Mouse (Mus musculus) stomach, postnatal 0 days (tissue): ENCODE measurements around the gene Podxl2. TPM values are rescaled to one million over a fixed set of nuclear protein-coding genes. Genes with fewer than 3 reads are reported as not detected.

Experiments
- ATAC-seq: fragments of 200-750 bp; cut with Nextera tagmentation; 2 replicates; pipeline ENCODE4 v1.8.0; 2017; ENCODE audit not compliant: low FRiP score, low TSS enrichment
- DNase-seq: peaks from one replicate; pipeline ENCODE4 v3.0.0-alpha.2; 2016; ENCODE audit warnings: low spot score
- H3K27ac ChIP-seq: fragments of 300-500 bp; sonication (generic); replicated peaks from 2 replicates; pipeline ENCODE4 v1.5.1; 2014; ENCODE audit warnings: mild to moderate bottlenecking, control low read depth
- H3K27me3 ChIP-seq: fragments of 300-500 bp; sonication (generic); 2 replicates; pipeline ENCODE4 v1.6.1; 2014; ENCODE audit warnings: low read length; ENCODE audit not compliant: control insufficient read depth, insufficient read depth
- H3K36me3 ChIP-seq: fragments of 300-500 bp; sonication (generic); 2 replicates; pipeline ENCODE4 v1.6.1; 2014; ENCODE audit warnings: low read length, mixed read lengths; ENCODE audit not compliant: control insufficient read depth, insufficient read depth
- H3K4me1 ChIP-seq: fragments of 300-500 bp; sonication (generic); replicated peaks from 2 replicates; pipeline ENCODE4 v1.6.1; 2014; ENCODE audit warnings: antibody characterized with exemption; ENCODE audit not compliant: control insufficient read depth, insufficient read depth
- H3K4me2 ChIP-seq: fragments of 300-500 bp; sonication (generic); replicated peaks from 2 replicates; pipeline ENCODE4 v1.6.1; 2014; ENCODE audit warnings: low read depth, mild to moderate bottlenecking, control low read depth, moderate library complexity
- H3K4me3 ChIP-seq: fragments of 300-500 bp; sonication (generic); 2 replicates; pipeline ENCODE4 v1.5.1; 2014; ENCODE audit warnings: low read depth, low read length, control low read depth
- H3K9ac ChIP-seq: fragments of 300-500 bp; sonication (generic); 2 replicates; pipeline ENCODE4 v1.6.1; 2014; ENCODE audit warnings: mild to moderate bottlenecking, low read length, control low read depth, mixed read lengths
- H3K9me3 ChIP-seq: fragments of 300-500 bp; sonication (generic); 2 replicates; pipeline ENCODE4 v1.6.1; 2016; ENCODE audit warnings: low read length; ENCODE audit not compliant: control insufficient read depth
- CTCF ChIP-seq: IDR thresholded peaks from 2 replicates; pipeline ENCODE4 v1.5.1; 2016; ENCODE audit warnings: antibody characterized with exemption, low read depth, mild to moderate bottlenecking, moderate library complexity
- EP300 ChIP-seq: optimal IDR thresholded peaks from 2 replicates; pipeline ENCODE3; 2016; ENCODE audit warnings: antibody characterized with exemption
- WGBS: fragments of 180-500 bp; shearing (Covaris S2); extraction: QIAGEN DNeasy Blood & Tissue Kit; methylation state at CpG from one replicate; pipeline ENCODE4 v1.1.7; 2014; 5-methylcytosine and 5-hydroxymethylcytosine counted together
- polyA plus RNA-seq: library from polyadenylated mRNA; unstranded; fragments of >200 nt; fragmentation: Nextera tagmentation; extraction: Ambion mirVana; gene quantifications from 2 replicates; pipeline ENCODE4 v1.2.1, GENCODE M21; 2015

Gene Podxl2
- polyA plus RNA-seq, 1 experiment from 2014 or later, result 31.4 TPM

DNA sequence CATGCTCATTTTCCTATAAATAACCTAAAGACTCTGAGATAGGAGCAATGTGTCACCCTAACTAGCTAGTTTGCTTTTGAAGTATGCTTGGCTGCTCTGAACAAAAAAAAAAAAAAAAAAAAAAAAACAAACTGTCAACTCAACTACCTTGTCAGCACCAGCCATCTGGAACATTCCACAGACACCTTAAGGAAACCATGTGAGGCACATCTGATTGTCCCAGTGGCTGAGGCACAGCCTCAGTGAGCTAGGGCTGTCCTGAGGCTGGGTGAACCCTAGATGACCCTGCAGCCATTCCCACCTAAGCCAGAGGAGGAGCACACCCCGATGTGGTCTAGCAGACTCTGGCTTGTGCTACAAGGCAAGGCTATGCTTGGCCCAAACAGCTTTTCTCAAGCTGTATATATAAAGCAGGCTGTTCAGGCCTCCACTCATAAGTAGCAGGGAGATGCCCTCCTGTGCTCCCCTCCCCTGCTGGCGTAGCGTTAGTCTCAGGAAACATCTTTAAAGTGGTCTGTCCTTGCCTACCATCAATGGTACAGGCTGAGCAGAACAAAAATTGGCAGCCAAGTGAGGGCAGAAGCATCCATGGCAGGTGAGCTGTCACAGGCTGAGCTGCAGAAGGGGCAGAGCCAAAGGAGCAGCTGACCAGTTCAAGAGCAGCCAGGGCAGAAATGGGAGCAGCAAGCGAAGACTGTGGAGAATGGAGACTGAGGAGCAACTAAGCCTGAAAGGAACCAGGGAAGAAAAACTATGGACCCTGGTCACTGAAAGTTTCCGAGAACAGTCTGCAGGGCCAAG is 41.3 kb downstream of the Podxl2 start:
- H3K27ac ChIP-seq, result no peak overlapping the region
- ATAC-seq (no peak), DNase-seq (no peak)

DNA sequence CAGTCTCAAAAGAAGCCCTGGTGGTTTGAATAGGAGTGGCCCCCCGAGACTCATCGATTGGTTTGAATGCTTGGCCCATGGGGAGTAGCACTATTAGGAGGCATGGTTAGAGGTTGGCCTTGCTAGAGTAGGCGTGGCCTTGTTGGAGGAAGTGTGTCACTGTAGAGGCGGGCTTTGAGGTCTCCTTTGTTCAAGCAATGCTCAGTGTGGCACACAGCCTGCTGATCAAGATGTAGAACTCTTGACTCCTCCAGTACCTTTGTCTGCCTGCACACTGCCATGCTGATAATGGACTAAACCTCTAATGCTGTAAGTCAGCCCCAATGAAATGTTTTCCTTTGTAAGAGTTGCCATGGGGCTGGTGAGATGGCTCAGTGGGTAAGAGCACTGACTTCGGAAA is 42.2 kb downstream of the Podxl2 start:
- no peaks in the 10 kb centered on the region for H3K27me3 ChIP-seq
- H3K4me3 ChIP-seq, result no peak overlapping the region
- H3K27ac ChIP-seq, result no peak overlapping the region
- ATAC-seq, result peak; percentile 15; the same call in 1 of the 2 replicates
- no peak for DNase-seq
- H3K4me1 ChIP-seq, result no peaks in the 10 kb centered on the region
- no peak overlapping the region for H3K9ac ChIP-seq
- peaks cover 4% of the 10 kb centered on the region; the same call in 1 of the 2 replicates for H3K36me3 ChIP-seq
- no peaks in the 10 kb centered on the region for H3K9me3 ChIP-seq
- 84% methylated on average over 5 of the region's 5 CpGs for WGBS
- no peak for TF ChIP-seq CTCF
- TF ChIP-seq EP300, result no peak
- no peak overlapping the region for H3K4me2 ChIP-seq

More for the DNA sequence above, 41.3 kb downstream of the Podxl2 start:
- no peak overlapping the region for H3K9ac ChIP-seq
- no peaks in the 10 kb centered on the region for H3K4me1 ChIP-seq
- no peaks in the 10 kb centered on the region for H3K9me3 ChIP-seq
- no peak overlapping the region for H3K4me3 ChIP-seq
- H3K36me3 ChIP-seq, result peaks cover 7% of the 10 kb centered on the region; the same call in 1 of the 2 replicates
- no peak for TF ChIP-seq EP300
- no peak for TF ChIP-seq CTCF
- H3K27me3 ChIP-seq, result no peaks in the 10 kb centered on the region
- 70% methylated on average over 5 of the region's 5 CpGs for WGBS
- H3K4me2 ChIP-seq, result no peak overlapping the region

DNA sequence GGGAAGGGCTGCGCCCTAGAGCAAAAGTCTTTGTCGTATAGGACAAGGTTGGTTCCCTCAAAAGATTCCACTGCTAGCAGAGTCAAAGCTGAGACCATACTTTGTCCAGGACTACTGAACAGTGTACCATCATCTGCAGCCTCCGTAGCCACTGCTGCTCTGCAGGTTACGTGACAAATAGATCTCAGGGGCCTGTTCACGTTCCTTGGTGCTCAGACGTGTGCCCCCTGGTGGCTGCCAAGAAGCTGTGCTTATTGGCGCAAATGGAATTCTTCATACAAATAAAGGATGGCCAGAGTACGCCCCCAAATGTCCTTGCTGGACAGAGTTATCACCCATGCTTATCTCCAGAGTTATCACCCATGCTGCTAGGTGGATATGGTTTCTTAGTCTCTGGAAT is 43.4 kb downstream of the Podxl2 start:
- H3K27me3 ChIP-seq, result no peaks in the 10 kb centered on the region
- H3K4me2 ChIP-seq, result no peak overlapping the region
- WGBS, result 20% methylated on average over 8 of the region's 8 CpGs
- no peaks in the 10 kb centered on the region for H3K9me3 ChIP-seq
- H3K4me1 ChIP-seq, result no peaks in the 10 kb centered on the region; the same call in 1 of the 2 replicates
- 0 out of 2 replicates have a peak, but pooled peaks cover 4% of the 10 kb centered on the region for H3K36me3 ChIP-seq
- peak; percentile 59 for ATAC-seq
- no peak overlapping the region for H3K27ac ChIP-seq
- TF ChIP-seq EP300, result no peak
- peak; percentile 96 for TF ChIP-seq CTCF
- no peak overlapping the region for H3K9ac ChIP-seq
- DNase-seq, result peak; percentile 73
- H3K4me3 ChIP-seq, result no peak overlapping the region

DNA sequence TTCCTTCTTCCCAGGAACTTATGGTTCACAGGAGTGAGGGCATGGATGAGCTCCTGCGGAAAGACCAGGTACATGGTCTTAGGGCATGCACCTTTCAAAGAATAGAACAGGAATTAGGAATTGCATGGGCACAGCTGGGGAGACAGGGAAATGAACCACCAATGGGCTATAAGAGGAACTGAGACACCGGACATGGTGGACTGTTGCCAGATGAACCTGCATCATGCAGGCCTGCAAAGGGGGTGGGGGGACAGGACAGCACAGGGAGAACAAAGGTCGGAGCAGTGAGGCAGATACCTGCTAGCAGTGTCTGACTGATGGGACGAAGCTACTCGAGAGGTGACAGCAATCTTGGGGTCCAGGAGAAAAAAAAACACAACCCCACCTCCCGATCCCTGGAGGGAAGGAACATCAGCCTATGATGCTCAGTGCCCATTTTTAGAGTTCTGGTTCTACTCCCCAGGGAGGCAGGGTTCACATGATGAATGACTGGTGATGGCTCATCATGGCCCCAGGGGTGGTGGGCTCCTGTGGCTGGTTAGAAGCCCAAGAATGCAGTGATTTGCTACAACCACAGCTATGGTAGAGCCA is 44.6 kb downstream of the Podxl2 start:
- Histone ChIP-seq H3K4me3 (no peak overlapping the region), H3K9ac (no peak overlapping the region), H3K27me3 (no peaks in the 10 kb centered on the region), H3K36me3 (no peaks in the 10 kb centered on the region), H3K27ac (no peak overlapping the region), H3K9me3 (no peaks in the 10 kb centered on the region), H3K4me2 (no peak overlapping the region), H3K4me1 (no peaks in the 10 kb centered on the region; the same call in 1 of the 2 replicates)
- WGBS, result 85% methylated on average over 6 of the region's 6 CpGs
- DNase-seq (no peak), ATAC-seq (no peak)
- TF ChIP-seq CTCF (no peak), EP300 (no peak)

DNA sequence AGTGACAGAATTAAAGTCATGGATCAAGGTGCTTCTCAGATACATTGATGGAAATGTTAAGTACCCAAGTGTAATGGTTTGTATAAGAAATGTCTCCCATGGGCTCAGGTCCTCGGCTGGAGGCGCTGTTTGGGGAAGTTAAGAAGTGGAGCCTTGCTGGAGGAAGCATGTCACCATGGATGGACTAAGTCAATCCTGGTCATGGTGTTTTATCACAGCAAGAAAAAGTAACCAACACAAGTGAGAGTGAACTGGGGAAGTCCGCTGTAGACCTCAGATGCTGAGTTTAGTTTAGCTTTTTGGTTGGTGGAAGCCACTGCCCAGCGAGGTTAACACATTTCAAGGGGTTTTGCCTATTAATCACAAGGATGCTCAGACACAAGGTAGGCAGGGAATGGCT is 45.3 kb downstream of the Podxl2 start:
- DNase-seq (no peak), ATAC-seq (no peak)
- WGBS, result 83% methylated on average over 4 of the region's 4 CpGs
- no peak overlapping the region for H3K4me3 ChIP-seq
- H3K9ac ChIP-seq, result no peak overlapping the region
- H3K4me2 ChIP-seq, result no peak overlapping the region
- no peaks in the 10 kb centered on the region for H3K9me3 ChIP-seq
- no peaks in the 10 kb centered on the region; the same call in 1 of the 2 replicates for H3K4me1 ChIP-seq
- no peaks in the 10 kb centered on the region for H3K36me3 ChIP-seq
- no peak overlapping the region for H3K27ac ChIP-seq
- TF ChIP-seq CTCF, result no peak
- TF ChIP-seq EP300, result no peak
- H3K27me3 ChIP-seq, result no peaks in the 10 kb centered on the region
